Mouse (Mus musculus): ENCODE measurements around the gene 4921507P07Rik. TPM values are rescaled to one million over a fixed set of nuclear protein-coding genes. Genes with fewer than 3 reads are reported as not detected.
"Not testable (repeated sequence)": the region's sequence is repeated elsewhere in the genome, so short reads cannot be mapped to it uniquely, and the experiment has no call there.

Gene 4921507P07Rik
- 2.6 and 3.0 TPM in 2 replicates for polyA plus RNA-seq (2015; fragmentation: Nextera tagmentation; extraction: Ambion mirVana)

GRCm38 (mm10) chr6:50596301-50597211, at the start of gene 4921507P07Rik:
4921507P07Rik (minus strand) TSS chr6:50596632.
- no peaks in the 10 kb centered on the region for H3K27me3 ChIP-seq (replicated peaks; ENCODE audit: control insufficient read depth, insufficient read depth, low read length)
- under 1% methylated on average over 61 of the region's 62 CpGs for WGBS

GRCm38 (mm10) chr6:50644701-50645100, 48.3 kb upstream of the 4921507P07Rik start:
- Histone ChIP-seq H3K4me3 (ENCODE audit: low read length) (no peak overlapping the region), H3K4me1 (ENCODE audit: control insufficient read depth, insufficient read depth, low read depth, low read length) (peaks cover 8% of the 10 kb centered on the region), H3K27ac (ENCODE audit: low read depth, low read length) (no peak overlapping the region), H3K4me2 (ENCODE audit: low read length) (no peak overlapping the region), H3K9me3 (ENCODE audit: control insufficient read depth, low read length) (no peaks in the 10 kb centered on the region), H3K36me3 (ENCODE audit: control insufficient read depth, insufficient read depth, low read length) (no peaks in the 10 kb centered on the region), H3K27me3 (replicated peaks; ENCODE audit: control insufficient read depth, insufficient read depth, low read length) (no peaks in the 10 kb centered on the region), H3K9ac (ENCODE audit: low read depth, low read length) (no peak overlapping the region)
- WGBS: 65% methylated on average over 3 of the region's 3 CpGs
- ATAC-seq: no peak

More at GRCm38 (mm10) chr6:50596301-50597211, at the start of gene 4921507P07Rik:
- Histone ChIP-seq H3K9me3 (ENCODE audit: control insufficient read depth, low read length) (no peaks in the 10 kb centered on the region), H3K36me3 (ENCODE audit: control insufficient read depth, insufficient read depth, low read length) (no peaks in the 10 kb centered on the region), H3K4me3 (ENCODE audit: low read length) (peak within 1 kb of the TSS; percentile 54), H3K9ac (ENCODE audit: low read depth, low read length) (peak within 1 kb of the TSS; percentile 75), H3K4me1 (ENCODE audit: control insufficient read depth, insufficient read depth, low read depth, low read length) (no peaks in the 10 kb centered on the region; the same call in 1 of the 2 replicates), H3K27ac (ENCODE audit: low read depth, low read length) (peak within 1 kb of the TSS; percentile 51; the same call in 1 of the 2 replicates), H3K4me2 (ENCODE audit: low read length) (peak within 1 kb of the TSS; percentile 79)
- ATAC-seq: peak; percentile 94

GRCm38 (mm10) chr6:50641898-50642297, 45.5 kb upstream of the 4921507P07Rik start:
- Histone ChIP-seq H3K9me3 (ENCODE audit: control insufficient read depth, low read length) (no peaks in the 10 kb centered on the region), H3K4me2 (ENCODE audit: low read length) (no peak overlapping the region), H3K4me1 (ENCODE audit: control insufficient read depth, insufficient read depth, low read depth, low read length) (peaks cover 8% of the 10 kb centered on the region), H3K27ac (ENCODE audit: low read depth, low read length) (no peak overlapping the region), H3K36me3 (ENCODE audit: control insufficient read depth, insufficient read depth, low read length) (no peaks in the 10 kb centered on the region), H3K9ac (ENCODE audit: low read depth, low read length) (no peak overlapping the region), H3K27me3 (replicated peaks; ENCODE audit: control insufficient read depth, insufficient read depth, low read length) (no peaks in the 10 kb centered on the region), H3K4me3 (ENCODE audit: low read length) (no peak overlapping the region)
- ATAC-seq: no peak
- 74% methylated on average over 5 of the region's 5 CpGs for WGBS

- Histone ChIP-seq H3K36me3 (ENCODE audit: control insufficient read depth, insufficient read depth, low read length) (no peaks in the 10 kb centered on the region), H3K9me3 (ENCODE audit: control insufficient read depth, low read length) (no peaks in the 10 kb centered on the region), H3K27ac (ENCODE audit: low read depth, low read length) (no peak overlapping the region), H3K4me3 (ENCODE audit: low read length) (no peak overlapping the region), H3K4me1 (ENCODE audit: control insufficient read depth, insufficient read depth, low read depth, low read length) (peaks cover 8% of the 10 kb centered on the region), H3K27me3 (replicated peaks; ENCODE audit: control insufficient read depth, insufficient read depth, low read length) (no peaks in the 10 kb centered on the region), H3K9ac (ENCODE audit: low read depth, low read length) (no peak overlapping the region), H3K4me2 (ENCODE audit: low read length) (no peak overlapping the region)
- no peak for ATAC-seq
- WGBS: 82% methylated on average over 4 of the region's 4 CpGs
Observed at GRCm38 (mm10) chr6:50640377-50640776, 43.9 kb upstream of the 4921507P07Rik start.

GRCm38 (mm10) chr6:50639656-50640055, 43.2 kb upstream of the 4921507P07Rik start:
- no peak overlapping the region for H3K4me2 ChIP-seq (ENCODE audit: low read length)
- H3K9ac ChIP-seq (ENCODE audit: low read depth, low read length): no peak overlapping the region
- H3K4me1 ChIP-seq (ENCODE audit: control insufficient read depth, insufficient read depth, low read depth, low read length): peaks cover 8% of the 10 kb centered on the region
- peaks cover 3% of the 10 kb centered on the region; the same call in 1 of the 2 replicates for H3K9me3 ChIP-seq (ENCODE audit: control insufficient read depth, low read length)
- H3K27me3 ChIP-seq (replicated peaks; ENCODE audit: control insufficient read depth, insufficient read depth, low read length): no peaks in the 10 kb centered on the region
- 43% methylated on average over 2 of the region's 2 CpGs for WGBS
- H3K4me3 ChIP-seq (ENCODE audit: low read length): no peak overlapping the region
- ATAC-seq: no peak
- H3K27ac ChIP-seq (ENCODE audit: low read depth, low read length): no peak overlapping the region
- no peaks in the 10 kb centered on the region for H3K36me3 ChIP-seq (ENCODE audit: control insufficient read depth, insufficient read depth, low read length)

- not testable (repeated sequence) for H3K36me3 ChIP-seq (ENCODE audit: control insufficient read depth, insufficient read depth, low read length); H3K9ac ChIP-seq (ENCODE audit: low read depth, low read length); H3K27ac ChIP-seq (ENCODE audit: low read depth, low read length); H3K4me3 ChIP-seq (ENCODE audit: low read length); H3K4me1 ChIP-seq (ENCODE audit: control insufficient read depth, insufficient read depth, low read depth, low read length); ATAC-seq; H3K4me2 ChIP-seq (ENCODE audit: low read length); H3K27me3 ChIP-seq (replicated peaks; ENCODE audit: control insufficient read depth, insufficient read depth, low read length); H3K9me3 ChIP-seq (ENCODE audit: control insufficient read depth, low read length)
- 81% methylated on average over 2 of the region's 2 CpGs for WGBS
Observed at GRCm38 (mm10) chr6:50626170-50626569, 29.7 kb upstream of the 4921507P07Rik start.

- H3K9me3 ChIP-seq (ENCODE audit: control insufficient read depth, low read length); H3K4me2 ChIP-seq (ENCODE audit: low read length); H3K36me3 ChIP-seq (ENCODE audit: control insufficient read depth, insufficient read depth, low read length); H3K27ac ChIP-seq (ENCODE audit: low read depth, low read length); H3K9ac ChIP-seq (ENCODE audit: low read depth, low read length); H3K27me3 ChIP-seq (replicated peaks; ENCODE audit: control insufficient read depth, insufficient read depth, low read length); H3K4me3 ChIP-seq (ENCODE audit: low read length); H3K4me1 ChIP-seq (ENCODE audit: control insufficient read depth, insufficient read depth, low read depth, low read length); ATAC-seq: not testable (repeated sequence)
- WGBS: 93% methylated on average over 1 of the region's 1 CpGs
Observed at GRCm38 (mm10) chr6:50618273-50618672, 21.8 kb upstream of the 4921507P07Rik start.

- Histone ChIP-seq H3K4me2 (ENCODE audit: low read length) (no peak overlapping the region), H3K27me3 (replicated peaks; ENCODE audit: control insufficient read depth, insufficient read depth, low read length) (no peaks in the 10 kb centered on the region), H3K4me1 (ENCODE audit: control insufficient read depth, insufficient read depth, low read depth, low read length) (no peaks in the 10 kb centered on the region; the same call in 1 of the 2 replicates), H3K9me3 (ENCODE audit: control insufficient read depth, low read length) (no peaks in the 10 kb centered on the region), H3K4me3 (ENCODE audit: low read length) (no peak overlapping the region), H3K9ac (ENCODE audit: low read depth, low read length) (no peak overlapping the region), H3K36me3 (ENCODE audit: control insufficient read depth, insufficient read depth, low read length) (no peaks in the 10 kb centered on the region), H3K27ac (ENCODE audit: low read depth, low read length) (no peak overlapping the region)
- ATAC-seq: no peak
- 26% methylated on average over 4 of the region's 4 CpGs for WGBS
Observed at GRCm38 (mm10) chr6:50601620-50602019, 5.2 kb upstream of the 4921507P07Rik start.

GRCm38 (mm10) chr6:50598560-50598959, 2.1 kb upstream of the 4921507P07Rik start:
- Histone ChIP-seq H3K9me3 (ENCODE audit: control insufficient read depth, low read length) (no peaks in the 10 kb centered on the region), H3K4me3 (ENCODE audit: low read length) (no peak overlapping the region), H3K9ac (ENCODE audit: low read depth, low read length) (no peak overlapping the region; the same call in 1 of the 2 replicates), H3K27ac (ENCODE audit: low read depth, low read length) (no peak overlapping the region), H3K4me1 (ENCODE audit: control insufficient read depth, insufficient read depth, low read depth, low read length) (no peaks in the 10 kb centered on the region; the same call in 1 of the 2 replicates), H3K4me2 (ENCODE audit: low read length) (no peak overlapping the region), H3K27me3 (replicated peaks; ENCODE audit: control insufficient read depth, insufficient read depth, low read length) (no peaks in the 10 kb centered on the region), H3K36me3 (ENCODE audit: control insufficient read depth, insufficient read depth, low read length) (no peaks in the 10 kb centered on the region)
- ATAC-seq: no peak
- 44% methylated on average over 5 of the region's 5 CpGs for WGBS

Measured in hindbrain, embryonic 16.5 days (tissue).